Mouse (Mus musculus): Measurements from ENCODE around the gene Phc2. TPM values are rescaled to one million over a fixed set of nuclear protein-coding genes. Genes with fewer than 3 reads are reported as not detected.

Gene Phc2
- total RNA-seq, 1 experiment, result 29.8 TPM

DNA sequence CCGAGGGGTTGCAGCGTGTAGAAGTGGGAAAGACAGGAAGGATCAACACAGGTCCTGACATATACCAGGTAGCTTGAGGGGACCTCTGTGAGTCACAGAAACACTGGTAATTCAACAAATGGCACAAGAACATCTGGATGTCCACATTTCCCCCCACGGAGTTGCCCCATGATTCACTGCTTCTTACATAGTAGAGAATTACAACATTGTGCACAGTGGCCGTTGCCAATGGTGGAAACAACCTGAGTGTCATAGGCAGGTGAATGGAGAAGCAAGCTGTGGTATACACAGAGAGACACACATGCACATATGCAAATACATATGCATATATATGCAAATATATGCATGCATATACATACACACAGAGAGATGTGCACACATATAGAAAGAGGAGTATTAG, 45.4 kb downstream of the Phc2 start:
- no peak overlapping the region for H3K27ac ChIP-seq (ENCODE audit: insufficient read depth, low read depth, low read length, poor library complexity, severe bottlenecking)
- DNase-seq (ENCODE audit: low read depth, low spot score), result no peak
- H3K9me3 ChIP-seq (ENCODE audit: control insufficient read depth, insufficient read depth, low read depth, low read length), result no peaks in the 10 kb centered on the region
- H3K4me1 ChIP-seq (ENCODE audit: control insufficient read depth in 2 of 2, insufficient read depth in 2 of 2, low read length in 2 of 2, poor library complexity in 1 of 2), result no peaks in the 10 kb centered on the region
- in situ Hi-C loops (cut with MboI; ENCODE audit: low sequenced_read_pairs in 2 of 2, unreplicated experiment in 2 of 2), result no loop called here
- H3K36me3 ChIP-seq (ENCODE audit: control insufficient read depth, insufficient read depth, low read length, poor library complexity, severe bottlenecking), result no peaks in the 10 kb centered on the region
- TF ChIP-seq ZC3H11A (IDR thresholded peaks at IDR 0.05; ENCODE audit: borderline replicate concordance, low read depth, low read length), result no peak
- no peak for TF ChIP-seq CHD2 (IDR thresholded peaks at IDR 0.05; ENCODE audit: low read depth, low read length)
- TF ChIP-seq ZNF384 (IDR thresholded peaks at IDR 0.05; ENCODE audit: low read depth, low read length), result no peak
- no peak for TF ChIP-seq HCFC1 (IDR thresholded peaks at IDR 0.05; ENCODE audit: borderline replicate concordance, insufficient read depth, low read length)
- no peak for TF ChIP-seq MAFK (IDR thresholded peaks at IDR 0.05; ENCODE audit: insufficient read depth, low read depth, low read length)
- H3K9ac ChIP-seq (ENCODE audit: insufficient read depth, low read depth, low read length, poor library complexity, severe bottlenecking), result no peak overlapping the region
- H3K4me3 ChIP-seq (ENCODE audit: insufficient read depth in 1 of 2, low read depth in 1 of 2, low read length in 2 of 2, poor library complexity in 1 of 2, severe bottlenecking in 1 of 2), result no peak overlapping the region

DNA sequence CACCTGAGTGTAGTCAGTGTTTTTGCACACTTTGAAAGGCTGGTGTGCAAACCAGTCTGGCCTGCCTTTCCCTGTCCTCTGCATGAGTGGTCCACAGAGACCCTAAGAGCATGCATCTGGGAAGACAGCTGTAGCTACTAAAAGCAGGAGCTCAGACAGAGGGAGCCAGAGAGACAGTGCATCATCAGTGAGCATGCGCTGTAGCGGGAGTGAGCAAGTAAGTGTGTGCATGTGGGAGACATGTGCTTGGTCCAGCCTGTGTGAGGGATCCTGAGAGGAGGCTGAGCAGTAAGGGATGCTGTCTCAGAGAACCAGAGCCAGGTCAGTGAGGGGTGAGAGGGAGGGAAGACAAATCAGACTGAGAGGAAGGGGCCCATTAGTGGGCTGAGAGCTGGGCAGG, 46.0 kb downstream of the Phc2 start:
- Histone ChIP-seq H3K4me3 (ENCODE audit: insufficient read depth in 1 of 2, low read depth in 1 of 2, low read length in 2 of 2, poor library complexity in 1 of 2, severe bottlenecking in 1 of 2) (no peak overlapping the region), H3K27ac (ENCODE audit: insufficient read depth, low read depth, low read length, poor library complexity, severe bottlenecking) (no peak overlapping the region), H3K9me3 (ENCODE audit: control insufficient read depth, insufficient read depth, low read depth, low read length) (no peaks in the 10 kb centered on the region), H3K36me3 (ENCODE audit: control insufficient read depth, insufficient read depth, low read length, poor library complexity, severe bottlenecking) (no peaks in the 10 kb centered on the region), H3K9ac (ENCODE audit: insufficient read depth, low read depth, low read length, poor library complexity, severe bottlenecking) (no peak overlapping the region), H3K4me1 (ENCODE audit: control insufficient read depth in 2 of 2, insufficient read depth in 2 of 2, low read length in 2 of 2, poor library complexity in 1 of 2) (no peaks in the 10 kb centered on the region)
- in situ Hi-C loops (cut with MboI; ENCODE audit: low sequenced_read_pairs in 2 of 2, unreplicated experiment in 2 of 2), result no loop called here
- no peak for DNase-seq (ENCODE audit: low read depth, low spot score)
- TF ChIP-seq ZNF384 (IDR thresholded peaks at IDR 0.05; ENCODE audit: low read depth, low read length) (no peak), MAFK (IDR thresholded peaks at IDR 0.05; ENCODE audit: insufficient read depth, low read depth, low read length) (no peak), ZC3H11A (IDR thresholded peaks at IDR 0.05; ENCODE audit: borderline replicate concordance, low read depth, low read length) (no peak), CHD2 (IDR thresholded peaks at IDR 0.05; ENCODE audit: low read depth, low read length) (no peak), HCFC1 (IDR thresholded peaks at IDR 0.05; ENCODE audit: borderline replicate concordance, insufficient read depth, low read length) (no peak)

DNA sequence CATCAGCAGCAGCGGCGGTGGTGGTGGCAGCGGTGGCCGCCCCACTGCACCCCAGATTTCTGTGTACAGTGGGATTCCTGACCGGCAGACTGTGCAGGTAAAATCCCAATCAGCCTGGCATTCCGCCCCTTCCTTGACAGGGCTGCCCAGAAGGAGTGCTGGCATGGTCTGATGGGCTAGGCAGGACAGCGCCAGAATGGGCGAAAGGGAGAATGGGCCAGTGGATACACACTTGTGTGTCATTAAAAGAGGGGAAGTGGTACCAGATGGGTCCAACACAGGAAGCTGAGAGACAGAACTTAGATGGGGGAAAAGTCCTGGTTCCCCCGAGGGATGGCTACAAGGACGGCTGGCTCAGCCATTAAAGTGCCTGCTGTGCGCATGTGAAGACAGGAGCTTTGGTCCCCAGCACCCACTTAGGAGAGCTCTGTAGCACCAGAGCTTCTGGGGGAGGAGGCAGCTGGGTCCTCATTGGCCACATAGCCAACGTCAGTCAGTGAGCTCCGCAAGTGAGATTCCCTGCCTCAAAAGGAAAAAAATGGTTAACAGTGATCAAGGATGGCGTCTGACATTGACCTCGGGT, 50.7 kb downstream of the Phc2 start:
- H3K9me3 ChIP-seq (ENCODE audit: control insufficient read depth, insufficient read depth, low read depth, low read length), result no peaks in the 10 kb centered on the region
- H3K27ac ChIP-seq (ENCODE audit: insufficient read depth, low read depth, low read length, poor library complexity, severe bottlenecking), result no peak overlapping the region
- H3K36me3 ChIP-seq (ENCODE audit: control insufficient read depth, insufficient read depth, low read length, poor library complexity, severe bottlenecking), result no peaks in the 10 kb centered on the region
- H3K4me3 ChIP-seq (ENCODE audit: insufficient read depth in 1 of 2, low read depth in 1 of 2, low read length in 2 of 2, poor library complexity in 1 of 2, severe bottlenecking in 1 of 2), result no peak overlapping the region
- H3K4me1 ChIP-seq (ENCODE audit: control insufficient read depth in 2 of 2, insufficient read depth in 2 of 2, low read length in 2 of 2, poor library complexity in 1 of 2), result no peaks in the 10 kb centered on the region
- H3K9ac ChIP-seq (ENCODE audit: insufficient read depth, low read depth, low read length, poor library complexity, severe bottlenecking), result no peak overlapping the region
- in situ Hi-C loops (cut with MboI; ENCODE audit: low sequenced_read_pairs in 2 of 2, unreplicated experiment in 2 of 2), result no loop called here
- DNase-seq (ENCODE audit: low read depth, low spot score), result no peak
- no peak for TF ChIP-seq ZC3H11A (IDR thresholded peaks at IDR 0.05; ENCODE audit: borderline replicate concordance, low read depth, low read length)
- TF ChIP-seq MAFK (IDR thresholded peaks at IDR 0.05; ENCODE audit: insufficient read depth, low read depth, low read length), result no peak
- no peak for TF ChIP-seq ZNF384 (IDR thresholded peaks at IDR 0.05; ENCODE audit: low read depth, low read length)
- no peak for TF ChIP-seq CHD2 (IDR thresholded peaks at IDR 0.05; ENCODE audit: low read depth, low read length)
- TF ChIP-seq HCFC1 (IDR thresholded peaks at IDR 0.05; ENCODE audit: borderline replicate concordance, insufficient read depth, low read length), result no peak

DNA sequence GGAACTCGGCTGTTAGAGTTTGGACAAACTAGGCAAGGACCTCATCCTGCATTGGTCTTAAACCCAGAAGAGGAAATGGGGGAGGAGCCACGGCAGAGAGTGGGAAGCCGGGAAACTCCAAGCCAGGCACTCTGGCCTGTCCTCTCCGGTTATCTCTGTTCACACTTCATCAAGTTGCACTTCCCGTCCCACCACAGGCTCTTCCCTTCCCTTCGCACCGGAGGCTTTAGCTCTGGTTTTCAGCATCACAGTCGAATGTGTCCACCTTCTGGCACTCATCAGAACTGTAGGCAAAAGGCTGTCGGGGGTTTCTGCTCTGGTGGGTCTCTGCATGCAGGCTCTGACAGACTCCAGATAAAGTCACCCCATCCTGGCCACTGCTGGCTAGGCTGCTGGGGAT, 52.1 kb downstream of the Phc2 start:
- H3K27ac ChIP-seq (ENCODE audit: insufficient read depth, low read depth, low read length, poor library complexity, severe bottlenecking), result no peak overlapping the region
- no peak overlapping the region for H3K4me3 ChIP-seq (ENCODE audit: insufficient read depth in 1 of 2, low read depth in 1 of 2, low read length in 2 of 2, poor library complexity in 1 of 2, severe bottlenecking in 1 of 2)
- no peaks in the 10 kb centered on the region for H3K9me3 ChIP-seq (ENCODE audit: control insufficient read depth, insufficient read depth, low read depth, low read length)

More for the DNA sequence above, 52.1 kb downstream of the Phc2 start:
- in situ Hi-C loops (cut with MboI; ENCODE audit: low sequenced_read_pairs in 2 of 2, unreplicated experiment in 2 of 2), result no loop called here
- Histone ChIP-seq H3K4me1 (ENCODE audit: control insufficient read depth in 2 of 2, insufficient read depth in 2 of 2, low read length in 2 of 2, poor library complexity in 1 of 2) (no peaks in the 10 kb centered on the region), H3K9ac (ENCODE audit: insufficient read depth, low read depth, low read length, poor library complexity, severe bottlenecking) (no peak overlapping the region), H3K36me3 (ENCODE audit: control insufficient read depth, insufficient read depth, low read length, poor library complexity, severe bottlenecking) (no peaks in the 10 kb centered on the region)
- no peak for TF ChIP-seq ZNF384 (IDR thresholded peaks at IDR 0.05; ENCODE audit: low read depth, low read length)
- no peak for TF ChIP-seq HCFC1 (IDR thresholded peaks at IDR 0.05; ENCODE audit: borderline replicate concordance, insufficient read depth, low read length)
- TF ChIP-seq ZC3H11A (IDR thresholded peaks at IDR 0.05; ENCODE audit: borderline replicate concordance, low read depth, low read length), result no peak
- TF ChIP-seq MAFK (IDR thresholded peaks at IDR 0.05; ENCODE audit: insufficient read depth, low read depth, low read length), result no peak
- no peak for TF ChIP-seq CHD2 (IDR thresholded peaks at IDR 0.05; ENCODE audit: low read depth, low read length)
- DNase-seq (ENCODE audit: low read depth, low spot score), result no peak

All from ES-E14 (cell line).